Mouse (Mus musculus) cortical plate, adult 2 months (tissue): Measurements from ENCODE around the gene Sv2b.

Source experiments
- CTCF ChIP-seq: fragments of 200-500 bp; IDR thresholded peaks from 2 replicates; pipeline ENCODE4 v1.5.1; 2011; ENCODE audit warnings: mild to moderate bottlenecking, control low read depth, low read length; ENCODE audit not compliant: insufficient read depth; ENCODE audit errors: extremely low read depth
- POLR2A ChIP-seq: fragments of 200-500 bp; IDR thresholded peaks from 2 replicates; pipeline ENCODE4 v1.6.1; 2011; ENCODE audit warnings: mild to moderate bottlenecking, low read length, control low read depth; ENCODE audit not compliant: insufficient read depth; ENCODE audit errors: extremely low read depth

- TF ChIP-seq CTCF (no peak), POLR2A (no peak)
Measured at GRCm38 (mm10) chr7:75267236-75267635, 41.8 kb downstream of the Sv2b start.
